Mouse (Mus musculus): Measurements from ENCODE around the gene BC052040. TPM values are rescaled to one million over a fixed set of nuclear protein-coding genes. Genes with fewer than 3 reads are reported as not detected.

The BC052040 gene
- polyA plus RNA-seq, 1 experiment, result 1.6 TPM

GRCm38 (mm10) chr2:115581989-115582608, 583 bp downstream of the BC052040 start:
- H3K4me1 ChIP-seq (ENCODE audit: control insufficient read depth, insufficient read depth, insufficient read length, low read length), result peaks cover 6% of the 10 kb centered on the region; the same call in 1 of the 2 replicates
- no peaks in the 10 kb centered on the region for H3K27me3 ChIP-seq (ENCODE audit: control insufficient read depth, insufficient read depth, low read length)
- TF ChIP-seq CTCF (IDR thresholded peaks at IDR 0.05; ENCODE audit: extremely low read depth, insufficient read length, insufficient replicate concordance, low read depth, low read length) (no peak), POLR2A (IDR thresholded peaks at IDR 0.05; ENCODE audit: low read depth, low read length) (no peak)
- H3K4me3 ChIP-seq (ENCODE audit: low read depth, low read length), result peak overlapping the region; percentile 89
- peak overlapping the region; percentile 18; the same call in 1 of the 2 replicates for H3K27ac ChIP-seq (ENCODE audit: insufficient read depth, low read depth, low read length)
- H3K36me3 ChIP-seq (ENCODE audit: control insufficient read depth, insufficient read depth, low read length), result no peaks in the 10 kb centered on the region
- 62% methylated on average over 10 of the region's 10 CpGs for WGBS

GRCm38 (mm10) chr2:115583776-115584175, 2.3 kb downstream of the BC052040 start:
- Histone ChIP-seq H3K4me1 (ENCODE audit: control insufficient read depth, insufficient read depth, insufficient read length, low read length) (peaks cover 6% of the 10 kb centered on the region; the same call in 1 of the 2 replicates), H3K36me3 (ENCODE audit: control insufficient read depth, insufficient read depth, low read length) (no peaks in the 10 kb centered on the region), H3K27me3 (ENCODE audit: control insufficient read depth, insufficient read depth, low read length) (no peaks in the 10 kb centered on the region), H3K4me3 (ENCODE audit: low read depth, low read length) (no peak overlapping the region), H3K27ac (ENCODE audit: insufficient read depth, low read depth, low read length) (no peak overlapping the region)
- TF ChIP-seq CTCF (IDR thresholded peaks at IDR 0.05; ENCODE audit: extremely low read depth, insufficient read length, insufficient replicate concordance, low read depth, low read length), result no peak
- no peak for TF ChIP-seq POLR2A (IDR thresholded peaks at IDR 0.05; ENCODE audit: low read depth, low read length)

- Histone ChIP-seq H3K27me3 (ENCODE audit: control insufficient read depth, insufficient read depth, low read length) (no peaks in the 10 kb centered on the region), H3K27ac (ENCODE audit: insufficient read depth, low read depth, low read length) (no peak overlapping the region), H3K4me1 (ENCODE audit: control insufficient read depth, insufficient read depth, insufficient read length, low read length) (no peaks in the 10 kb centered on the region), H3K4me3 (ENCODE audit: low read depth, low read length) (no peak overlapping the region), H3K36me3 (ENCODE audit: control insufficient read depth, insufficient read depth, low read length) (no peaks in the 10 kb centered on the region)
- 64% methylated on average over 2 of the region's 2 CpGs for WGBS
- TF ChIP-seq POLR2A (IDR thresholded peaks at IDR 0.05; ENCODE audit: low read depth, low read length) (no peak), CTCF (IDR thresholded peaks at IDR 0.05; ENCODE audit: extremely low read depth, insufficient read length, insufficient replicate concordance, low read depth, low read length) (no peak)
Observed at GRCm38 (mm10) chr2:115590602-115591001, 9.1 kb downstream of the BC052040 start.

DNA sequence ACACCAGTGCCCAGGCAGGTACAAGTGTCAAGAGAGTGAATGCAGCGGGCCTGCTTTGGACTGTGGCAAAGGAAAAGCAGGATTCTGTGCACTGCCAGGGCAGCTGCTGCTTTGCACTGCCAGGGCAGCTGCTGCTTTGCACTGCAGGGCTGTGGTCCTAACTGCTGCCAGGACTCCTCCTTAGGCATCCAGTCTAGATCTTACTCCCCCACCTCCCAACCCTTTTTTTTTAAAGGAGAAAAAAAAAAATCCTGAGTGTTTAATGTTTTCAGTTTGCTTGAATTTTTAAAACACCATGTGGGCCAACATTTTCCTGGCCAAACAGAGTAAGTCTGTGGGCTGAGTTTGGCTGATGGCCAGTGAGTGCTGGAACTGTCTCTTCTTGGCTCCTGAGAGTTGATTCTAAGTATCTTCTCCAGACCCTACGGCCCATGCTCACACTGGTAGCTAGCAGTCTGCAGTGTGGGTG, 11.2 kb downstream of the BC052040 start:
- TF ChIP-seq POLR2A (IDR thresholded peaks at IDR 0.05; ENCODE audit: low read depth, low read length), result no peak
- Histone ChIP-seq H3K4me1 (ENCODE audit: control insufficient read depth, insufficient read depth, insufficient read length, low read length) (no peaks in the 10 kb centered on the region), H3K36me3 (ENCODE audit: control insufficient read depth, insufficient read depth, low read length) (no peaks in the 10 kb centered on the region), H3K27ac (ENCODE audit: insufficient read depth, low read depth, low read length) (no peak overlapping the region), H3K4me3 (ENCODE audit: low read depth, low read length) (no peak overlapping the region), H3K27me3 (ENCODE audit: control insufficient read depth, insufficient read depth, low read length) (no peaks in the 10 kb centered on the region)
- WGBS, result 58% methylated on average over 2 of the region's 2 CpGs

- no peaks in the 10 kb centered on the region for H3K4me1 ChIP-seq (ENCODE audit: control insufficient read depth, insufficient read depth, insufficient read length, low read length)
- H3K4me3 ChIP-seq (ENCODE audit: low read depth, low read length), result no peak overlapping the region
- 92% methylated on average over 10 of the region's 10 CpGs for WGBS
- no peak overlapping the region for H3K27ac ChIP-seq (ENCODE audit: insufficient read depth, low read depth, low read length)
- H3K36me3 ChIP-seq (ENCODE audit: control insufficient read depth, insufficient read depth, low read length), result no peaks in the 10 kb centered on the region
- TF ChIP-seq CTCF (IDR thresholded peaks at IDR 0.05; ENCODE audit: extremely low read depth, insufficient read length, insufficient replicate concordance, low read depth, low read length) (no peak), POLR2A (IDR thresholded peaks at IDR 0.05; ENCODE audit: low read depth, low read length) (no peak)
- no peaks in the 10 kb centered on the region for H3K27me3 ChIP-seq (ENCODE audit: control insufficient read depth, insufficient read depth, low read length)
Observed at GRCm38 (mm10) chr2:115597017-115597416, 15.5 kb downstream of the BC052040 start.

- Histone ChIP-seq H3K27ac (ENCODE audit: insufficient read depth, low read depth, low read length) (no peak overlapping the region), H3K27me3 (ENCODE audit: control insufficient read depth, insufficient read depth, low read length) (no peaks in the 10 kb centered on the region), H3K4me1 (ENCODE audit: control insufficient read depth, insufficient read depth, insufficient read length, low read length) (no peaks in the 10 kb centered on the region), H3K36me3 (ENCODE audit: control insufficient read depth, insufficient read depth, low read length) (no peaks in the 10 kb centered on the region), H3K4me3 (ENCODE audit: low read depth, low read length) (no peak overlapping the region)
- WGBS, result 50% methylated on average over 5 of the region's 5 CpGs
- no peak for TF ChIP-seq CTCF (IDR thresholded peaks at IDR 0.05; ENCODE audit: extremely low read depth, insufficient read length, insufficient replicate concordance, low read depth, low read length)
Observed at GRCm38 (mm10) chr2:115598266-115598665, 16.8 kb downstream of the BC052040 start.

DNA sequence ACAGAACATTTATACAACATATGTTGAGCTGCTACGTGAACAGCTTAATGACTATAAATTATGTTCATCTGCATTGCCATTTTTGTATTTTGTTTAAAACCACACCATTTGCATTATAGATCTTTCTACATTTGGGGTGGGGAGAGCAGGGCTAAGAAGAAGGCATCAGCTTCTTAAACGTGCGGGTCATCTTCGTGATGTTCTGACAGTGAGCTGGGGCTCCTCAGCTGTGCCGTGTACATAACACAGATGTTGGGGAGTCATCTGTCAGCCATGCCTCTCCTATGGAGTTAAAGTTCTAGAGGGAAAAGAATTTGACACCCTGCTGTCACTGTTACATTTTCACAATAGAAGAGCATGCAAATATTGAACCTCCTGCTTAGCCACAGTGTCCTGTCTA, 19.2 kb downstream of the BC052040 start:
- Histone ChIP-seq H3K27me3 (ENCODE audit: control insufficient read depth, insufficient read depth, low read length) (no peaks in the 10 kb centered on the region), H3K36me3 (ENCODE audit: control insufficient read depth, insufficient read depth, low read length) (no peaks in the 10 kb centered on the region), H3K4me1 (ENCODE audit: control insufficient read depth, insufficient read depth, insufficient read length, low read length) (no peaks in the 10 kb centered on the region), H3K27ac (ENCODE audit: insufficient read depth, low read depth, low read length) (no peak overlapping the region), H3K4me3 (ENCODE audit: low read depth, low read length) (no peak overlapping the region)
- 86% methylated on average over 5 of the region's 5 CpGs for WGBS
- TF ChIP-seq POLR2A (IDR thresholded peaks at IDR 0.05; ENCODE audit: low read depth, low read length), result no peak
- TF ChIP-seq CTCF (IDR thresholded peaks at IDR 0.05; ENCODE audit: extremely low read depth, insufficient read length, insufficient replicate concordance, low read depth, low read length), result no peak
